Mouse (Mus musculus): ENCODE results near the gene Rrbp1. TPM values are rescaled to one million over a fixed set of nuclear protein-coding genes. Genes with fewer than 3 reads are reported as not detected.

The Rrbp1 gene
- total RNA-seq, 2 experiments from 2014 or later, result 33.0 to 55.3 TPM

DNA sequence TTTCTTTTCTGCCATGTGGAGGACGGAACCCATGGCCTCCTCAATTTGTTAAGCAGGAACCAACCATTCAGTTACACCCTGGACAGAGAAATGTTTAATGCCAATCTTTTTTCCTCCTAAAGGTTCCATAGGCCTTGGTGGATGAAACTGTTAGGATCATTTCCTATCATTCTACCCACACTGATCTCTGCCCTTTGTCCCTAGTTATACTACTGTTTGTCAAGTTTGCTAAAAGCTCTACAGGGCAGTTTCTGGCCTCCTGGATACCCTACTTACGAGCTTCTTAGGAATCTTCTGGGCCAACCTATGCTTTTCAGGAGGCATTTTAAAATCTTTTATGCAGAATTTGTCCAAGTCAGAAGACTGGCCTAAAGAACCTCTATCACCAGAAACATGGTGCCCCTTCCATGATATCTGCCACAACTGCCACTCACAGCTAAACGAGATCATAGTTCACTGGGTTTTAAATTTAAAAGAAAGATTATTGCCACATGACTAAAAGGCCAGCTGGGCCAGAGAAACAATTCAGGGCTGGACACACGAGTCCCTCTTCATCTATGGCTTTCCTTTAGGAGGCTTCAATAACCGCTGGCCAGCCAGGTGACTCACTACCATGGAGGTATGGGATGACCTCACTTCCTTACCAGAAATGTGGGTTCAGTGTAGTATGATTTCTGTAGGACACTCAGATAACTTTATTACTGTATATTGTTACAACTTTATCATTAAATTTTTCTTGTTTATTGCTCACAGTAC lies 8.7 kb downstream of the Rrbp1 start:
- H3K4me3 ChIP-seq, result no peak overlapping the region
- H3K27ac ChIP-seq, result no peak overlapping the region
- TF ChIP-seq CTCF (IDR thresholded peaks at IDR 0.05), result no peak
- no peak for DNase-seq
- intact Hi-C loops (cut with DNase I), result loop anchor here (5.0 kb wide), 1 partner anchor 270 kb away; the partner anchor contains the start of genes Mgme1 and Snx5

- DNase-seq, result no peak
- intact Hi-C loops (cut with DNase I), result no loop called here
- TF ChIP-seq CTCF (IDR thresholded peaks at IDR 0.05), result no peak
- H3K4me3 ChIP-seq, result no peak overlapping the region
- H3K27ac ChIP-seq, result peak overlapping the region; percentile 6; the same call in 1 of the 2 replicates
These were observed 18.1 kb downstream of the Rrbp1 start for GRCm38 (mm10) chr2:143992977-143993376.

DNA sequence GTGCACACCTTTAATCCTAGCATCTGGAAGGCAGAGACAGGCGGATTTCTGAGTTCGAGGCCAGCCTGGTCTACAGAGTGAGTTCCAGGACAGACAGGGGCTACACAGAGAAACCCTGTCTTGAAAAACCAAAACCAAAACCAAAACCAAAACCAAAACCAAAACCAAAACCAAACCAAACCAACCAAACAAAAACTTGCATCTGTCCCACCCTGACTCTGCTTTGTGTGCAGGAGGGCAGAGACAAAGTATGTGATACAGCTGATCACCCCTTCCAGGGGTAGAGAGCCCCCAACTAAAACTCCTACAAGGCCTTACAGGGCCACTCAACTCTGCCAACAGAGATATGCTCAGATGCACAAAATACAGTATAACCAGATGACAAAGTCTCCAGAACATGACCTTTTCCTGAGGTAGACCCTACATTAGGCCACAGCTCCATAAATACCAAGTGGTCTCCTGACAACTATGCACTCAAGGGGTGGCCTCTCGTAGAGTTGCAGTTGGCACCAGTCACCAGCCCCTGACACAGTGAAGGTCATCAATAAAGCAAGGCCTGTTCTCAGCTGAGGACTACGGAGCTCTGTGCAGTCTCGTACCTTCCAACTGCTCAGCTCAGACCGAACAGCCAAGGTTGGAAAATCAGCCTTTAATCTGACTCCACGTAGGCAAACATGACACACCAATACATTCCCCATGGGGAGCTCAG lies 18.9 kb downstream of the Rrbp1 start:
- intact Hi-C loops (cut with DNase I), result no loop called here
- Histone ChIP-seq H3K4me3 (no peak overlapping the region), H3K27ac (peak overlapping the region; percentile 21)
- TF ChIP-seq CTCF (IDR thresholded peaks at IDR 0.05), result no peak
- no peak for DNase-seq

DNA sequence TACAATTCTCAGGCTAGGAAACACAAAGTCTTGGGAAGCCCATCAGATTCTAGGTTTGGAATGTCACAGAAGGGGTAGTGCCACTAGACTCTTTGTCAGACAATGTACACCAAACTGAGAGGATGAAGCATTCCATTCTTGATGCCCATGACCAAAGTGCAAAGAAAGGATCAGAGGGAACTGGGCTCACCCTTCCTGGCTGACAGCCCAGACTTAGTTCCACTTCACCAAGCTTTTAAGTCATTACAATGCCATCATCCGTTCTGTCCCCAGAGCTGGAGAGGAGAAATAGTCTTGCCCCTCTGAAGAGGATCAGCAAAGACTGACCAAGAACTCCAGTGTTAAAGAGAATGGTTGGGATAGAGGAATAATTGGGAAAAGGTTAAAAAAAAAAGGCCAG lies 20.1 kb downstream of the Rrbp1 start:
- TF ChIP-seq CTCF (IDR thresholded peaks at IDR 0.05), result no peak
- Histone ChIP-seq H3K27ac (no peak overlapping the region), H3K4me3 (no peak overlapping the region)
- intact Hi-C loops (cut with DNase I), result no loop called here
- DNase-seq, result no peak

DNA sequence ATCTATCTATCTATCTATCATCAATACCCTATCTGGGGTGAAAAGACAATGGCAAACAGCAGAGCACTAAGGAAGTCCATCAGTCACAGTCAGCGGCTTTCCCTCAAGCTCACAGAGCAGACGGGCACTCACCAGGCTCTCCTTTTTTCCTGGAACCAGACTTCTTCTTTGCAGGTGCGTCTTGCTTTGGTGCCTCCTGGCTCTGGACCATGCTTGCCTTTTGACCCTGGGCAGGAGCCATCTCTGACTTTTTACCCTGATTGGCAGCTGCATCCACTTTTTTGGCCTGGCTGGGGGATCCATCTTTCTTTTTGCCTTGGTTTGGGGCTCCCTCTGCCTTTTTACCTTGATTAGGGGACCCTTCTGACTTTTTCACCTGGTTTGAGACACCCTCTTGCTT lies 23.0 kb downstream of the Rrbp1 start:
- Histone ChIP-seq H3K27ac (no peak overlapping the region), H3K4me3 (no peak overlapping the region)
- intact Hi-C loops (cut with DNase I), result no loop called here
- no peak for DNase-seq
- no peak for TF ChIP-seq CTCF (IDR thresholded peaks at IDR 0.05)

GRCm38 (mm10) chr2:143987485-143987884 lies 23.6 kb downstream of the Rrbp1 start:
- DNase-seq, result no peak
- intact Hi-C loops (cut with DNase I), result no loop called here
- no peak overlapping the region for H3K4me3 ChIP-seq
- TF ChIP-seq CTCF (IDR thresholded peaks at IDR 0.05), result no peak
- H3K27ac ChIP-seq, result no peak overlapping the region

DNA sequence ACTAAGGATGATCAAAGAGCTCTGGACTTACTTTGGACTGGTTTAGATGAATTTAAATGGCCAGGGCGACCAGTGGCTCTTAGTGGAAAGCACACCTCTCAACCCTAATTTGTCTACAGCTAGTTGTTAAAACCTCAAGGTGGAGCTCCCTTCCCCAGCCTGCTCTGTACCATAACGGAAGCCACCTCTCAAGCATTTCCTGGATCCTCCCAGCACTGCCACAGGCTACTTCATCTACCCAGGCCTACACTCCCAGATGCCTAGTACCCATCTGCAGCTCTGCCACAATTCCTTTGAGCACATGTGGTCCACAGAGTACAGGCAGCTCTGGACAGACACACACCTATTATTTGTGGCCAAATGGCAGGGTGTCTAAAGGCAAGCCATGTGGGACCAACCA lies 27.6 kb downstream of the Rrbp1 start:
- TF ChIP-seq CTCF (IDR thresholded peaks at IDR 0.05), result no peak
- no peak for DNase-seq
- Histone ChIP-seq H3K27ac (no peak overlapping the region), H3K4me3 (no peak overlapping the region)
- intact Hi-C loops (cut with DNase I), result loop anchor here (5.0 kb wide), 1 partner anchor 66 kb away; the partner anchor contains the start of gene Dstn

GRCm38 (mm10) chr2:143982901-143983300 lies 28.2 kb downstream of the Rrbp1 start:
- Histone ChIP-seq H3K4me3 (no peak overlapping the region), H3K27ac (no peak overlapping the region)
- intact Hi-C loops (cut with DNase I), result loop anchor here (5.0 kb wide), 1 partner anchor 66 kb away; the partner anchor contains the start of gene Dstn
- no peak for TF ChIP-seq CTCF (IDR thresholded peaks at IDR 0.05)
- DNase-seq, result no peak

DNA sequence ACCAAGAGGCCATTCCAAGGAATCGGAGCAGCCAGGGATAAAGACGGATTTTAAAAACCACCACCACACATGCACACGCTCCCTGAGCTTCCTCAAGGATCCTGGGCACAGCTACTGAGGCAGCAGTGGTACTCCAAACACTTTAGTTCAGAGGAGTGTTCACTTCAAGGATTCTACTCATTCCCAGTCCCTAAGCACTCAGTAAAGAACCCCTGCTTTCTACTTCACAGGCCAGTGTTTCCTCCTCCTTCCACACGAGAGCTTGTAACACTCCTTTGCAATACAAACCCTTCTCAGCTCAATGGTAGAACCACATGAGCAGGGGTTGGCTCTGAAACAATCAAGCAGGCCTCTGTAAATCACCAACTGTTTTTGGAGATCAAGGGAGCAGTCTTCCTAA lies 28.9 kb downstream of the Rrbp1 start:
- Histone ChIP-seq H3K27ac (no peak overlapping the region), H3K4me3 (no peak overlapping the region)
- intact Hi-C loops (cut with DNase I), result loop anchor here (5.0 kb wide), 1 partner anchor 65 kb away; the partner anchor contains the start of gene Dstn
- no peak for DNase-seq
- TF ChIP-seq CTCF (IDR thresholded peaks at IDR 0.05), result no peak

- intact Hi-C loops (cut with DNase I), result loop anchor here (2.0 to 5.0 kb wide), 2 partner anchors 64 to 114 kb away; partner anchors contain the start of gene Dstn
- H3K27ac ChIP-seq, result no peak overlapping the region
- peak; percentile 88 for TF ChIP-seq CTCF (IDR thresholded peaks at IDR 0.05)
- DNase-seq, result peak; percentile 77
- H3K4me3 ChIP-seq, result no peak overlapping the region
These were observed 30.2 kb downstream of the Rrbp1 start for GRCm38 (mm10) chr2:143980781-143981398.

DNA sequence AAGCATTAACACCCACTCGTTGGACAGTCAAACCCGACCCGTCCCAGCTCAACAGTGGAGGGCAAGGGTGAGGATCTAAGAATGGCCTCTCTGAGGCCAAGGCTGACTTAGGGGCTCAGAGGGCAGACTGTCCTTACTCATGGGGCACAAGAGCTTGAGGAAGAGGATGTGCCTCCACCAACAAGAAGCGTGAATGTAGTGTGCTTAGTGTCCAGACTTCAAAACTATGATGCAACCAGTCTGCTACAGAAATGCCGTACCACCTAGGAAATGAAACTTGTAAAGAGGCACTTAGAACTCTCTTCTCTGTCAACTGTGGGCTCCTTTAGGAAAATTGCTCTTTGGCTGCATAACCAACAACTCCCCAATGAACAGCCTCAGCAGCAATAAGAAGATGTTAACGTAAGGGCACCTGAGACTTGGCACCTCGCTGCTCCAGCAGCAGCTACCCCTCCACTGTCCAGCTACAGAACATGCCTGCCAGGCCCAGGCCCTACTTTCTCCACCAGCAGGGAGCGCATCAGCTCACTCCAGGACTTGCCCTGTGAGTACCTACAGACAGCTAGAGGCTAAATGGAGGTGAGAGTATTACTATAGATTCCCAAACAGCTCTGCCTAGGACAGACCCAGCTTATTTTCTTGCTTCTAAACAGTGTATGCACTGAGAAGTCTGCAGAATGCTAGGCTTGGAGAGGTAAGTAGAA lies 32.5 kb downstream of the Rrbp1 start:
- intact Hi-C loops (cut with DNase I), result no loop called here
- TF ChIP-seq CTCF (IDR thresholded peaks at IDR 0.05), result peak; percentile 25; the same call in 1 of the 2 replicates
- H3K27ac ChIP-seq, result 0 out of 2 replicates have a peak overlapping the region, but pooled peaks have one; percentile 5
- DNase-seq, result no peak
- no peak overlapping the region for H3K4me3 ChIP-seq

GRCm38 (mm10) chr2:143975146-143975649 lies 35.9 kb downstream of the Rrbp1 start:
- intact Hi-C loops (cut with DNase I), result no loop called here
- Histone ChIP-seq H3K4me3 (no peak overlapping the region), H3K27ac (no peak overlapping the region)
- DNase-seq, result no peak
- no peak for TF ChIP-seq CTCF (IDR thresholded peaks at IDR 0.05)
